Mouse (Mus musculus): ENCODE measurements at regions not wholly inside any gene's neighbourhood (a gene's known extent, or its start where the extent isn't known, plus 50 kb on each side); places are given as distances from the start of the nearest gene placed in this dataset.
"Not testable (repeated sequence)": the region's sequence is repeated elsewhere in the genome, so short reads cannot be mapped to it uniquely, and the experiment has no call there.

DNA sequence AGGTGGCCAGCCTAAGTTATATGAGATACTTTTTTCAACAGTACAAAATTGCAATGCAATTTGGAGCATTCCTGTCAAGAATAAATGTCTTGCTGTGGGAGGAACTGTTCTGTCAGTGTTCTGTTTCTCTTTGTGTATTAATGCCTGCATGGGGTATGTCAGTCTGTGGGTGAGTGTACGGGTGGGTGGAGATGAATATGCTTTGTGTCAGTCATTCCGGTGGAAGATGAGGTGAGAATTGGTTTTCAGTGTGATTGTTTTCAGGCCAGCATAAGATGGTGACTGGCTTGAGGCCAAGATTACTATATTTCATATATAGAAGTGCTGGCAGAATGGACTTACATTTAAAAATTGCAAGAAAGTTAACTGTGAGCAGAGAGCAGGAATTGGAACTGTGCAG is 184.0 kb downstream of the Frk start:
- peak; percentile 5 to 33 for DNase-seq (ENCODE audit: low spot score in 2 of 2)

- DNase-seq (ENCODE audit: low spot score in 2 of 2): no peak
These were observed 184.7 kb downstream of the Frk start for GRCm38 (mm10) chr10:34667735-34668439.

DNA sequence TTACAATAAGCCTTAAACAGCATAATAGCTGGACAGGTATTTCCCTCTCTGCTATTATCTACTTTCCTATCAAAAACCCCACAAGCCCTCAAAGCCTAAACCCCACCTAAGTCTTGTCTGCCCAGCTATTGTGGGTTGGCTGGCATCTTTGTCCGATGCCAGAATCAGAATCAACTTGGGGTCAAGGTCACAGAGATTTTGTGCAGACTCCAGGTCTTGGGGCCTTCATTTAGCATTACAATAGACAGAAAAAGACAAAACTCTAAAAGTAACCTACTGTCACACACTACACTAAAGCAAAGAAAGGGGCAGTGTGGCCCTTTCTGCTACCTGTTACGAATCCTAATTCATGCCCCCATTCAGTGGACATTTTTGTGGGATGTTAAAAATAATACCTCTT is 188.6 kb downstream of the Frk start:
- DNase-seq (ENCODE audit: low spot score in 2 of 2): no peak

- DNase-seq (ENCODE audit: low spot score in 2 of 2): not testable (repeated sequence)
These were observed 216.2 kb downstream of the Frk start for GRCm38 (mm10) chr10:34699414-34699813.

- no peak for DNase-seq (ENCODE audit: low spot score in 2 of 2)
These were observed 218.8 kb downstream of the Frk start for GRCm38 (mm10) chr10:34701956-34702355.

- no peak for DNase-seq (ENCODE audit: low spot score in 2 of 2)
These were observed 222.2 kb downstream of the Frk start for GRCm38 (mm10) chr10:34705416-34705815.

DNA sequence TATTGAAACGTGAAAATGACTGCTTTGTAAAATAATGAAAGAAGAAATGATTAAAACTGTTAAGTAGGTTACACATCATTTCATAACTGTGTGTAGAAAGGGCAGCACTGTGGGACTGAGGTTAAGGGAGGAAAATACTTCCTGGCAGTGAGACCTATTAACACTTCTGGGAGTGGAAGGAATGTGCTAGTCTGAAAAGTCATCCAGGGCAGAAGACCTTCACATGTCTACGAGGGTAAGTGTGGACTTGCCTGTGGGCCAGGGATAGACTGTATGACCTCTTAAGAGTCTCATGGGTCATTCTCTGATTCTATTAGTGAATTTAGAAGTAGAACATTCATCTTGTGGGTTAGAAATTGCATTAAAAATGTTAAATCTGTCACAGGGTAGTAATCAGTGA is 248.1 kb downstream of the Frk start:
- no peak for DNase-seq (ENCODE audit: low spot score in 2 of 2)

DNA sequence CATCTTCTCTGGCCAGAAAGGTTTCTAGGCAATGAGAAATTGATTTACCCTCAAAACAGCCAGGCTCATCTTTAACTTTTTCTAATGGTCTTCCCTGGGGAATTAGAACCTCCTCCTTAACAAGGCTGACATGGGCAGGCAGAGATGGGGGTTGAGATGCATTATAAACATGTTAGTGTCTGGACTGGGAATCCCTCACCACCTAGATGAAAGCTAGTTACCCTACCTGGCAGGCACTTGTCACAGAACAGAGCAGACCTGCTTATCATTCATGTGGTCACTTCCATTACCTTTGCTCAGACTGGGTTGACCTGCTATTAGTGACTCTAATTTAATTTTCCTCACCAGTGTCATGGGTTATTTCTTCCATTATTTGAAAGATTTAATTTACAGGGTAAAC is 279.2 kb downstream of the Frk start:
- DNase-seq (ENCODE audit: low spot score in 2 of 2): no peak

DNA sequence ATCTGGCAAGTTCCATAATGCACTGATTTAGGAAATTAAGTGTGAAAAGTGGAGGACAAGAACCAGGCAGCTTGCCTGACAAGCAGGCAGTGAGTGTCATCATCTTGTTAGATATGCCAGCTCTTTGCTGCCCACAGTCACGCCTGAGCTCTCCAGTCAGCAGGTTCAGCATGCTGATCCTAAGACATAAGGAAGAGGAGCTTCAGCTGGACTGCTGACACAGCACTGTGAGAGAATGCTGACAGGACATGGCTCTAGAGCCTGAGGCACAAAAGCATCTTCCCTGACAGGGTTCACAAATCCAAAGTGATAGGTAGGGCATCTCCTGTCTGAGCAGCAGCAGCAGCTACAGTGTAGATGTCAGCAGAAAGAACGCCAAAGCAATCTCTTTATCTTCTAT is 308.9 kb downstream of the Frk start:
- DNase-seq (ENCODE audit: low spot score in 2 of 2): no peak

DNA sequence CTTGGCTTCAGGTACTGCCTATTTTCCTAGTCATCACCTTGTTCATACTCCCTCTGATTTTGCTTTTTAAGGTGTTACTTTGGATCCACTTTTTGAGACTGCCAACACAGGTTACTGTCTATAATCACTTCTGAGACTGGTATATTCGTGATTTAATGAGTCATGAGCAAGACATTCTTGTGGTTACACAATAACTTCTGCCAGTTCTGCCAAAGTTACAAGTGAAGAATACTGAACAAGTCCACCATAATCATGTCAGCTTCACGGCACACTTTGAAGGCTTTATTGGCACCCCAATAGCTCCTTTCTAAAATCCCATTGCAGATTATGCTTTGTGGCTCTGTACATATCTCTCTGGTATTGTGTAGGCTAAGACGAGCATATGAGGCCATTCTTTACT is 327.9 kb downstream of the Frk start:
- DNase-seq (ENCODE audit: low spot score in 2 of 2): no peak

- no peak for DNase-seq (ENCODE audit: low spot score in 2 of 2)
These were observed 340.9 kb downstream of the Frk start for GRCm38 (mm10) chr10:34824121-34824520.

- peak; percentile 2 to 28 for DNase-seq (ENCODE audit: low spot score in 2 of 2)
These were observed 358.9 kb downstream of the Frk start for GRCm38 (mm10) chr10:34842015-34842504.

DNA sequence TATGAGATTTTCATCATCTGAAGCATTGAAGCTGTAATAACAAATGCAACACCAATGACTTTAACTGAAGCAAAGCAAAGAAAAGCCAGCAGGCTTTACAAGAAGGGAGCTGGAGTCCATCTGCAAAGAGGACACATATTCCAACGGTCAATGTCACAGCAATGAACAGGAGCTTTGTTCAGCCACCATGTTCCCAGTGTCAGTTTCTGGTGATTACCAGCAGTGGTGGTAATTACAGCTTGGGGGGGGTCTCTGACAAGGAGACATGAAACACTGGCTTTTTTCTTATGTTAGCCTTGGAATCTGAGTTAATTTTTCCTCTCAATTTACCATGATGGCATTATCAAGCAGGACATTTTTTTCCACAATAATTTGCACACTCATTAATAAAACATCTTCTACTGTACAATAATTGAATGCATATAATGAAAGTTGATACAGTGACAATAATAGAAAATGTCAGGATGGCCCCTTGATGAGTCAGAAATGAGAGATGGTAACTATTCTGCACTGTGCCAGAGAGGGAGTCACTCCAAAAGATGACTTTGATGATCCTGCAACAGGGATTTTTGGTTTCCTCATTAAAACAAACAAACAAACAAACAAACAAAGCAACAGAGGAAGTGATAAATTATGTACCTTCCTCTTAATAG is 373.4 kb downstream of the Frk start:
- DNase-seq (ENCODE audit: low spot score in 2 of 2): no peak

DNA sequence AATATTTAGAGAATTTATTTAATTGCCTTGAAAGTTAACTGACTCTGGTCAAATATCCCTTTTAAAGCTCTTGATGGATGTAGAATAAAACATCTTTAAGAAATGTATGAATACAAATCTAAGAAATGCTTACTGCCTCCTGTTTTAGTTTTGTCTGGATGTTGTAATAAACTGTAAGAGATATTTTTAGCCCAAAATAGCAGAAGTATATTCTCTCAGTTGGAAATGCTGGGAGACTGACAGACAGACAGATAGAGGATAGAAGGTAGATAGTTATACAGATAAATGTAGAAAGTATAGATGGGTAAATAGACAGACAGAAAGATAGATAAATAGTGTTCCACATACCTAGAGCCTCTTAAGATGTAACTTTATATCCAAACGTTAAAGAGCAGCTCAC is 379.5 kb downstream of the Frk start:
- DNase-seq (ENCODE audit: low spot score in 2 of 2): no peak

- DNase-seq (ENCODE audit: low spot score in 2 of 2): peak in 1 of 2 experiments; percentile 1
These were observed 388.7 kb downstream of the Frk start for GRCm38 (mm10) chr10:34871888-34872287.

DNA sequence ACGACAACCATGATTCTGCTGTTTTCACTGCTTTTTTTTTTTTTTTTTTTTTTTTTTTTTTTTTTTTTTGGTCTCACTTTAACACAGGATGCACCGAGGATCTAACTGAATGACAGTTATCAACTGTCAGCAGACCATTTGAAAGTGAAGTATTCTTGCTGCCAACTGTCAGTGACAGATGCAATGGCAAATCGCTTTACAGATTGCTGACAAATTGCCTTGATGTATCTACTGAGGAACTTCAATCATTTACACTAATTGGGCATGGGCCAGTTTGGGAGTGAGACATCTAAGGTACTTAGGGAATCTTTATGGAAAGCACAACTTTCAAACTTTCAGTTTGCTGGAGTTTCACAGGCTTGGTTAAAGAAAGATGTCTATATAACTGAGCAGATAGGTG is 395.3 kb downstream of the Frk start:
- DNase-seq (ENCODE audit: low spot score in 2 of 2): no peak

GRCm38 (mm10) chr10:34887601-34888000 is 404.4 kb downstream of the Frk start:
- no peak for DNase-seq (ENCODE audit: low spot score in 2 of 2)

DNA sequence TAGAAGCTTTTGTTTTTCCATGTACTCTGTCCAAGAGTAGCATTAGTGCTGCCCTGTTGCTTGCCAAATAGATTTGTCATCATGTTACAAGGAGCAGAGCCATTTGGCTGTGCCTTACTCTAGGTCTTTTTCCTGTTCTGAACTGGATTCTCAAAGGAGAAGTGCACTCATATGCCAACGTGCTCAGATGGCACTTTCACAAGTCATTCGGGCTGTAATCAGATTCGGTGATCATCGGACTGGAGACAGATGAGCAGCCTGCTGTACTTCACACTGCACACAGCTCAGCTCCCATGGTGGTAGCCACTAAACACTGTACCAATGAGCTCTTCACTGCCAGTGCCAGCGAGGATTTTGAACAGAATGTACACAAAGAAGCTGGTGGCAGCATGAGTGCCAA is 421.1 kb downstream of the Frk start:
- DNase-seq (ENCODE audit: low spot score in 2 of 2): peak in 1 of 2 experiments; percentile 7

DNA sequence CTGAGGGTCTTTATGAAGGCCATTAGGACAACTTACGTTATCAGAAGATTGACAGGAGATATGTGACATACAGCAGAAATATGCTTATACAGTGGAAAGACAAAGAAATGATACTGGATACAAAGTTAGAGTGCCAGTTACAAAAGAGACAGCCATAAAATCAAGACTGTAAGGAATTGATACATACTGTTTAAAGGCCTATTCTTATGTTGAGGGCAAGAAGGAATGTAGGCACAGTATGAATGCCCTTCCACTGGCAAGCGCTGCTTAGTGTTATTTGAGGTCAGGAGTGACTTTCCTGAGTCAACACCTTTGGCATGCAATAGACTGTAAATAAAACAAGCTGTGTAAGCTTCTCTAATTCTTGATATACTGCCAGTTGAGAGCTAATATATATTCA is 421.5 kb downstream of the Frk start:
- DNase-seq (ENCODE audit: low spot score in 2 of 2): no peak

GRCm38 (mm10) chr10:34912153-34912723 is 429.0 kb downstream of the Frk start:
- DNase-seq (ENCODE audit: low spot score in 2 of 2): no peak
